Mouse (Mus musculus): ENCODE data around the gene Snu13. TPM values are rescaled to one million over a fixed set of nuclear protein-coding genes. Genes with fewer than 3 reads are reported as not detected.

Snu13 gene
- polyA plus RNA-seq, 1 experiment from 2014 or later, result 251 TPM

DNA sequence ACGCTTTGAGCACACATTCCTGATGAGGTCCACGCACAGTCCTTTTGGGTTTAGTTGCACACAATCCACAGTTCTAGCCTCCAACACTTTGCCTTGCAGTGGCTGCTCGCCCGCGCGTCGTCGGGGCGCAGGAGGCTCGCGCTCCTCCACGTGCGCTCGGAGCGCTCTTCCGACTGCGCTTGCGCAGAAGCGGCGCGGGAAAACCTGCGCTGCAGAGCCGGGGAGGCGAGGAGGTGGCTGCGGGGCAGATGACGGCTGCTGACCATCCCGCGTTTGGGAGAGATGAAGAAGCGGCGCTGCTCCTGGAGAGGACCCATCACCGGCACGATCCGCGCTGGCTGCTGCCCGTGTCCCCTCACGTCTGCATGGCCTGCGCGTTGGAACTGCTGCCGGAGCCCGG lies 22.5 kb upstream of the Snu13 start, which contains the start of gene Mei1:
TSS of gene Mei1 (plus strand) at position 99 of the 400 bp plus-strand sequence.
- Histone ChIP-seq H3K9ac (replicated peaks; ENCODE audit: low read depth, low read length) (no peak within 1 kb of the TSS), H3K4me3 (ENCODE audit: low read depth, low read length) (no peak within 1 kb of the TSS; the same call in 1 of the 2 replicates), H3K27ac (ENCODE audit: low read depth, low read length) (no peak within 1 kb of the TSS), H3K36me3 (ENCODE audit: control insufficient read depth, insufficient read depth, low read length) (no peaks in the 10 kb centered on the region), H3K27me3 (ENCODE audit: control insufficient read depth, insufficient read depth, low read length) (peaks cover 11% of the 10 kb centered on the region), H3K9me3 (ENCODE audit: control insufficient read depth, low read length) (no peaks in the 10 kb centered on the region), H3K4me1 (ENCODE audit: control insufficient read depth, insufficient read depth, low read length) (no peaks in the 10 kb centered on the region), H3K4me2 (ENCODE audit: low read depth, low read length) (peak within 1 kb of the TSS; percentile 33; the same call in 1 of the 2 replicates)
- ATAC-seq (ENCODE audit: low read depth), result no peak
- WGBS, result 20% methylated on average over 40 of the region's 40 CpGs

DNA sequence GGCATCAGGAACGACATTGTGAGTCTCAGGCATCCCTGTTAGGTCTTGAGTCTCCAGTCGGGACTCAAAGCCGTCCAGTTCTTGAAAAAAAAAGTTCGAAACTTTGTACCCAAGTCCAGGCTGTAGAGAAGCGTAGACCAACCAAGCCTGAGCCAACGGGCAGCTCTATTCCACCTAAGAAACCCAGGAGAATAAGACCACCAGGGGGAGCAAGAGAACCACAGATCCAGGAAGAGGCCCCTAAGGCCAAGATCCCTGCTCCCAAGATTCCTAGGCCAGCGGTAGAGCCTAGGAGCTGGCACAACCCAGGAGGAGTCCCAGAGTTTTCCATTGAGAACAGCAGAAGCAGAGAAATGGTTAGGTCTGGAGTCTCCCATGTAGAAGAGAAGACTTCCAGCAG lies 18.1 kb upstream of the Snu13 start:
- no peak overlapping the region for H3K27ac ChIP-seq (ENCODE audit: low read depth, low read length)
- no peak for ATAC-seq (ENCODE audit: low read depth)
- no peak overlapping the region for H3K4me3 ChIP-seq (ENCODE audit: low read depth, low read length)
- H3K4me2 ChIP-seq (ENCODE audit: low read depth, low read length), result no peak overlapping the region
- H3K36me3 ChIP-seq (ENCODE audit: control insufficient read depth, insufficient read depth, low read length), result no peaks in the 10 kb centered on the region
- H3K27me3 ChIP-seq (ENCODE audit: control insufficient read depth, insufficient read depth, low read length), result peaks cover 10% of the 10 kb centered on the region
- WGBS, result 16% methylated on average over 7 of the region's 7 CpGs
- no peaks in the 10 kb centered on the region for H3K4me1 ChIP-seq (ENCODE audit: control insufficient read depth, insufficient read depth, low read length)
- H3K9me3 ChIP-seq (ENCODE audit: control insufficient read depth, low read length), result no peaks in the 10 kb centered on the region
- H3K9ac ChIP-seq (replicated peaks; ENCODE audit: low read depth, low read length), result no peak overlapping the region

DNA sequence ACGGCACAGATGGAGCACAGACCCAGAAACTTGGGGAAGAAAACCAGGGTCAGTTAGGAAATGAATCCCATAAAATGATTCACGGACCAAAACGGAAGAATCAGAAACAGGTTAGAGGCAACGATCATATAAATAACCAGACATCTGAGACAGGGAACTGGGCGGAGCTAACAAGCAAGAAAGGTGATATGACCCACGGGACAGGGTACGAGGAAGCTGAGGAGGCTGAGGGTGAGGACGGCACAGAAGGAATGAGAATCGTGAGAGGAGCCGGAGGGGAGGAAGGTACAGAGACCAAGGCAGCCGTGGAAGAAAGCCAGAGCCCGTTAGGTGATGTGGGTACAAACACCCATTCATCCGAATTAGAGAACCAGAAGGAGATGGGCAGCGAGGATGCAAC lies 16.5 kb upstream of the Snu13 start:
- no peak overlapping the region for H3K9ac ChIP-seq (replicated peaks; ENCODE audit: low read depth, low read length)
- no peaks in the 10 kb centered on the region for H3K36me3 ChIP-seq (ENCODE audit: control insufficient read depth, insufficient read depth, low read length)
- no peaks in the 10 kb centered on the region for H3K9me3 ChIP-seq (ENCODE audit: control insufficient read depth, low read length)
- ATAC-seq (ENCODE audit: low read depth), result no peak
- H3K4me1 ChIP-seq (ENCODE audit: control insufficient read depth, insufficient read depth, low read length), result no peaks in the 10 kb centered on the region
- whole genome bisulfite sequencing, result 75% methylated on average over 14 of the region's 14 CpGs
- no peak overlapping the region for H3K27ac ChIP-seq (ENCODE audit: low read depth, low read length)
- H3K27me3 ChIP-seq (ENCODE audit: control insufficient read depth, insufficient read depth, low read length), result 0 out of 2 replicates have a peak, but pooled peaks cover 2% of the 10 kb centered on the region
- H3K4me2 ChIP-seq (ENCODE audit: low read depth, low read length), result no peak overlapping the region
- H3K4me3 ChIP-seq (ENCODE audit: low read depth, low read length), result no peak overlapping the region

DNA sequence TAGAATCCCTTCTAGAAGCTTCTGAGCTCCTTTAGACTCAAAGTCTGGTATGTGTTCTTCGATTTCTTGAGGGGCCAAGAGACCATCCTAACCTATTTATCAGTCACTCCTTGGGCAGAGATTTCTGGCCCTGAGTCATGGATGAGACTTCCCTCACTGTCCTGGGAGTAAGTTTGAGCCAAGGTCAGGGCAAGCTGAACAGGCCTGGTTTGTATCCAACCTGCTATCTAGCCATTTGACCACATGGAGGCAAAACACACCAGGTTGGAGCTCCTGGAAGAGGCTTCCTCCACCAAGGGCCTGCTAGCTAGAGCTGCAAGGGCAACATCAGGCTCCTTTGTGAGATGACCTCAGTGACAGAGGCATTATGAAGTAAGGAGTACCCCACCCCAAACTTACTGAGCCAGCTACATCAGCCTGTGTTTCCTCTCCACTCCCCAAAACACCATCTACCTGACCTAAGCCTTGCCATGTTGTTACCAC lies 11.4 kb upstream of the Snu13 start, which contains the start of gene 4930407I10Rik:
TSS of gene 4930407I10Rik (plus strand) at position 433 of the 483 bp plus-strand sequence.
- H3K4me1 ChIP-seq (ENCODE audit: control insufficient read depth, insufficient read depth, low read length), result no peaks in the 10 kb centered on the region
- no peaks in the 10 kb centered on the region for H3K36me3 ChIP-seq (ENCODE audit: control insufficient read depth, insufficient read depth, low read length)
- H3K4me2 ChIP-seq (ENCODE audit: low read depth, low read length), result no peak within 1 kb of the TSS
- no peak within 1 kb of the TSS for H3K9ac ChIP-seq (replicated peaks; ENCODE audit: low read depth, low read length)
- no peaks in the 10 kb centered on the region for H3K9me3 ChIP-seq (ENCODE audit: control insufficient read depth, low read length)
- H3K27me3 ChIP-seq (ENCODE audit: control insufficient read depth, insufficient read depth, low read length), result no peaks in the 10 kb centered on the region
- 78% methylated on average over 1 of the region's 1 CpGs for WGBS
- no peak within 1 kb of the TSS for H3K27ac ChIP-seq (ENCODE audit: low read depth, low read length)
- no peak within 1 kb of the TSS for H3K4me3 ChIP-seq (ENCODE audit: low read depth, low read length)
- no peak for ATAC-seq (ENCODE audit: low read depth)

DNA sequence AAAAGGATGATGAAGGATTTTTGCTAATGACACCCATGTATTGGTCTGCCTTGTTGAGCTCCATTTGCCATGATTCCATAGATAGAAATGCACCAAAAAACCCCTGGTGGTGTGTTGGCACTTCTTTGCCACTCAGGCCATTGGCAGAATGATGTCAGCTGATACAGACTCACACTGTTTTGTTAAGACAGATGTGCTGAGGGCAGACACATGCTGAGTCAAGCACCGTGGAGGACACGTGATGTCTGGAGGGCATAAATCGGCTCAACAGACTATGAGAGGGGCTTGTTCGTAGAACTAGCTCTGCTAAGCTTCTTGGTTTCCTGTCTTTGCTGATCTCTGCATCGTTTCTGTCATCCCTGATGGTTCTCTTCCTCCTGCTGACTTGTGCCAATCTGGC lies 5.1 kb upstream of the Snu13 start:
- Histone ChIP-seq H3K36me3 (ENCODE audit: control insufficient read depth, insufficient read depth, low read length) (no peaks in the 10 kb centered on the region), H3K27ac (ENCODE audit: low read depth, low read length) (no peak overlapping the region), H3K4me2 (ENCODE audit: low read depth, low read length) (no peak overlapping the region), H3K9me3 (ENCODE audit: control insufficient read depth, low read length) (no peaks in the 10 kb centered on the region), H3K27me3 (ENCODE audit: control insufficient read depth, insufficient read depth, low read length) (no peaks in the 10 kb centered on the region), H3K4me3 (ENCODE audit: low read depth, low read length) (no peak overlapping the region), H3K4me1 (ENCODE audit: control insufficient read depth, insufficient read depth, low read length) (no peaks in the 10 kb centered on the region), H3K9ac (replicated peaks; ENCODE audit: low read depth, low read length) (no peak overlapping the region)
- no peak for ATAC-seq (ENCODE audit: low read depth)
- WGBS, result 67% methylated on average over 5 of the region's 5 CpGs

DNA sequence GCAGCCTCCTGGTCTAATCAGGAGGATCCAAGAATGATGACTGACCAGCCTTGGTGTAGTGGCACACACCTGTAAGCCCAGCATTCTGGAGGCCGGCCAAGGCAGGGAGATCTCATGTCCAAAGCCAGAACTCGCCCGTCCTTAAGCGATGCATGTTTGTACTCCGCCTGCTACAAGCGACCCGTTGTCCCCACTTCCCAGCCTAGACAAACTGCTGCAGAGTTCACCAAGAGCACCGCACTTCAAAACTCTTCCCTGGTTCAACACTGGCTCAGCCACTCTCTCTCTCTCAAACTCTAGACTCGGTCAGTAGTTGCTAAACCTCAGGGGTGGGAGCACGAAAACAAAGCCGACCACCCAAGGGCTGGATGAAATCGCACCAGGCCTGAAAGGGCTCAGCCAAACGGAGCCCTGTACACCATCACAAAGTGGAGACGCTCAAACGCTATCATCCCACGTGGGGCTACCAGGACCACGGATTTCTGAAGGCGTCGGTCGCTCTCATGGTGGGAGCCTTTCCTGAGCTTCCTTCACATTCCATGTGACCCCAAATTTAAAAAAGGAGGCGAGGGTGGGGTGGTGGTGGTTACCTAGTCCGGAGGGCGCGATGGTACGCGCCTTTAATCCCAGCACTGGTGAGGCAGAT lies 1.0 kb downstream of the Snu13 start:
- no peaks in the 10 kb centered on the region for H3K27me3 ChIP-seq (ENCODE audit: control insufficient read depth, insufficient read depth, low read length)
- H3K9ac ChIP-seq (replicated peaks; ENCODE audit: low read depth, low read length), result peak overlapping the region; percentile 88
- H3K4me1 ChIP-seq (ENCODE audit: control insufficient read depth, insufficient read depth, low read length), result peaks cover 11% of the 10 kb centered on the region
- no peak overlapping the region for H3K27ac ChIP-seq (ENCODE audit: low read depth, low read length)
- H3K36me3 ChIP-seq (ENCODE audit: control insufficient read depth, insufficient read depth, low read length), result peaks cover 8% of the 10 kb centered on the region; the same call in 1 of the 2 replicates
- peak overlapping the region; percentile 96 for H3K4me3 ChIP-seq (ENCODE audit: low read depth, low read length)
- no peak for ATAC-seq (ENCODE audit: low read depth)
- H3K9me3 ChIP-seq (ENCODE audit: control insufficient read depth, low read length), result no peaks in the 10 kb centered on the region
- WGBS, result 5% methylated on average over 26 of the region's 26 CpGs
- peak overlapping the region; percentile 97 for H3K4me2 ChIP-seq (ENCODE audit: low read depth, low read length)

DNA sequence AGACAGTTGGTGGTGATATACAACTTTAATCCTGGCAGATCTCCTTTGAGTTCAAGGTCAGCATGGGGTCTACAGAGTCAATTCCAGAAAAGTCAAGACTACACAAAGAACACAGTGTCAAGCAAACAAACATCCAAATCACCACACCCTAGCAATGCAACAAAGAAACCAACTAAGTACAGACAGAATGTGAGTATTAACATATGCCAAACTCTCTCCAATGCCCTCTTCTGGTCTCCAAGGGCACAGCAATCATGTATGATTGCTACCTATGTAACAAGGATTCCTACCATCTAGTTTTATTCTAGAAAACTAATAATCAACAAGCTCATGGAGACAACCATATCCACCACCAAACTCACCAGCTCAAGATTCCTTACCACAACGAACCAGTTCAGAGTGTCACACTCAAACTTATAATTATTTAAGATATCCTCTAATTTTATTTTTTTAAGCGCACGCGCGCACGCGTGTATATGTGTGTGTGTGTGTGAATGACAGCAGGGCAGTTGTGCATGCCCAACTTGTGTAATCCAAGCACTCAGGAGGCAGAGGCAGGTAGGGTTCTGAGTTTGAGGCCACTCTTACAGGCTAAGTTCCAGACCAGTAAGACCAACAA lies 3.1 kb downstream of the Snu13 start:
- no peak overlapping the region for H3K27ac ChIP-seq (ENCODE audit: low read depth, low read length)
- H3K4me3 ChIP-seq (ENCODE audit: low read depth, low read length), result no peak overlapping the region
- H3K9me3 ChIP-seq (ENCODE audit: control insufficient read depth, low read length), result no peaks in the 10 kb centered on the region
- H3K4me1 ChIP-seq (ENCODE audit: control insufficient read depth, insufficient read depth, low read length), result peaks cover 11% of the 10 kb centered on the region
- no peak for ATAC-seq (ENCODE audit: low read depth)
- H3K9ac ChIP-seq (replicated peaks; ENCODE audit: low read depth, low read length), result no peak overlapping the region
- WGBS, result 97% methylated on average over 7 of the region's 7 CpGs
- H3K4me2 ChIP-seq (ENCODE audit: low read depth, low read length), result no peak overlapping the region
- peaks cover 19% of the 10 kb centered on the region for H3K36me3 ChIP-seq (ENCODE audit: control insufficient read depth, insufficient read depth, low read length)
- H3K27me3 ChIP-seq (ENCODE audit: control insufficient read depth, insufficient read depth, low read length), result no peaks in the 10 kb centered on the region

DNA sequence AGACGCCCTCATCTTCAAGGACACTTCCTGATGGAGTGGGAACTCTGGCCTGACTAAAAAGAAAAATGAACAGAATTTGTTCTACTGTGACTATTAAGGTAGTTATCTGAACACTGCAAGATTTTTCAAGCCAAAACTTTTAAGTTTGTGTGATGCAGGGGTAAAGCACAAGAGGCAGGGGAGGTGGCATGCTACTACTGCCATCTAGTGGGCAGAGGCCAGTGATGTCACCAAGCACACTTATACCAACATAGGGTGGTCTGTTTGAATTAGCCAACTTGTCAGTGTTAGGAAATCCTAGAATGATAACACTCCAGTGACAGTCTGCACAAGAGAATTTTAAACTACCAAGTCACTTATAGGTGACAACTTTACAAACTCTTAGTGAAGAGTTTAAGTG lies 6.7 kb downstream of the Snu13 start:
- WGBS, result 95% methylated on average over 1 of the region's 1 CpGs
- Histone ChIP-seq H3K9ac (replicated peaks; ENCODE audit: low read depth, low read length) (no peak overlapping the region), H3K27me3 (ENCODE audit: control insufficient read depth, insufficient read depth, low read length) (no peaks in the 10 kb centered on the region), H3K4me2 (ENCODE audit: low read depth, low read length) (no peak overlapping the region), H3K27ac (ENCODE audit: low read depth, low read length) (no peak overlapping the region), H3K9me3 (ENCODE audit: control insufficient read depth, low read length) (no peaks in the 10 kb centered on the region), H3K4me1 (ENCODE audit: control insufficient read depth, insufficient read depth, low read length) (peaks cover under 1% of the 10 kb centered on the region; the same call in 1 of the 2 replicates), H3K36me3 (ENCODE audit: control insufficient read depth, insufficient read depth, low read length) (peaks cover 45% of the 10 kb centered on the region), H3K4me3 (ENCODE audit: low read depth, low read length) (no peak overlapping the region)
- no peak for ATAC-seq (ENCODE audit: low read depth)

Data from neural tube, embryonic 14.5 days (tissue).